Mouse (Mus musculus) heart, adult 2 months (tissue): Measurements from ENCODE around the gene Kcnn3.

Experiments used
- CTCF ChIP-seq: fragments of 200-600 bp; IDR thresholded peaks from 2 replicates; pipeline ENCODE4 v1.8.1; 2022; ENCODE audit warnings: antibody characterized with exemption, mild to moderate bottlenecking, moderate library complexity
- EP300 ChIP-seq: fragments of 200-500 bp; IDR thresholded peaks from 2 replicates; pipeline ENCODE4 v1.6.1; 2011; ENCODE audit warnings: low read depth, low read length, control low read depth; ENCODE audit not compliant: insufficient read depth
- POLR2A ChIP-seq: fragments of 200-500 bp; IDR thresholded peaks from 2 replicates; pipeline ENCODE4 v1.6.1; 2011; ENCODE audit warnings: mild to moderate bottlenecking, low read depth, low read length, control low read depth; ENCODE audit not compliant: insufficient read depth

DNA sequence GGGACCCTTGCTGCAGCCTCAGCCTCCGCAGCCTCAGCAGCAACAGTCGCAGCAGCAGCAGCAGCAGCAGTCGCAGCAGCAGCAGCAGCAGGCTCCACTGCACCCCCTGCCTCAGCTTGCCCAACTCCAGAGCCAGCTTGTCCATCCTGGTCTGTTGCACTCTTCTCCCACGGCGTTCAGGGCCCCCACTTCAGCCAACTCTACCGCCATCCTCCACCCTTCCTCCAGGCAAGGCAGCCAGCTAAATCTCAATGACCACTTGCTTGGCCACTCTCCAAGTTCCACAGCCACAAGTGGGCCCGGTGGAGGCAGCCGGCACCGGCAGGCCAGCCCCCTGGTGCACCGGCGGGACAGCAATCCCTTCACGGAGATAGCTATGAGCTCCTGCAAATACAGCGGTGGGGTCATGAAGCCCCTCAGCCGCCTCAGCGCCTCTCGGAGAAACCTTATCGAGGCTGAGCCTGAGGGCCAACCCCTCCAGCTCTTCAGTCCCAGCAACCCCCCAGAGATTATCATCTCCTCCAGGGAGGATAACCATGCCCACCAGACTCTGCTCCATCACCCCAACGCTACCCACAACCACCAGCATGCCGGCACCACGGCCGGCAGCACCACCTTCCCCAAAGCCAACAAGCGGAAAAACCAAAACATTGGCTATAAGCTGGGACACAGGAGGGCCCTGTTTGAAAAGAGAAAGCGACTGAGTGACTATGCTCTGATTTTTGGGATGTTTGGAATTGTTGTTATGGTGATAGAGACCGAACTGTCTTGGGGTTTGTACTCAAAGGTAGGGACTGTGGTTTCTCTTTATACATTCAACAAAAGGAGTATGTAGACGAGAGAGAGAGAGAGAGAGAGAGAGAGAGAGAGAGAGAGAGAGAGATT, 896 bp downstream of the Kcnn3 start:
- TF ChIP-seq CTCF (no peak), EP300 (no peak), POLR2A (no peak)
